Mouse (Mus musculus) hindbrain, embryonic 11.5 days (tissue): ENCODE data around the gene Fgd3. TPM values are rescaled to one million over a fixed set of nuclear protein-coding genes. Genes with fewer than 3 reads are reported as not detected.

Source experiments
- ATAC-seq: fragments of 200-750 bp; cut with Nextera tagmentation; 2 replicates; pipeline ENCODE4 v1.8.0; 2017; ENCODE audit warnings: mild to moderate bottlenecking, moderate TSS enrichment, moderate library complexity; ENCODE audit not compliant: low FRiP score
- DNase-seq: peaks from one replicate; pipeline ENCODE4 v3.0.0-alpha.2; 2015; ENCODE audit warnings: low spot score
- H3K27ac ChIP-seq: fragments of 300-500 bp; sonication (generic); 2 replicates; pipeline ENCODE4 v1.5.1; 2014; ENCODE audit warnings: mild to moderate bottlenecking, low read depth, low read length
- H3K27me3 ChIP-seq: fragments of 300-500 bp; sonication (generic); 2 replicates; pipeline ENCODE4 v1.6.1; 2014; ENCODE audit warnings: mild to moderate bottlenecking, low read length, moderate library complexity, mixed read lengths; ENCODE audit not compliant: control insufficient read depth, insufficient read depth
- H3K36me3 ChIP-seq: fragments of 300-500 bp; sonication (generic); 2 replicates; pipeline ENCODE4 v1.6.1; 2014; ENCODE audit warnings: mild to moderate bottlenecking, low read length, moderate library complexity, mixed read lengths; ENCODE audit not compliant: control insufficient read depth, insufficient read depth
- H3K4me1 ChIP-seq: fragments of 300-500 bp; sonication (generic); replicated peaks from 2 replicates; pipeline ENCODE4 v1.6.1; 2014; ENCODE audit warnings: low read length, mixed read lengths; ENCODE audit not compliant: control insufficient read depth, insufficient read depth
- H3K4me2 ChIP-seq: fragments of 300-500 bp; sonication (generic); replicated peaks from 2 replicates; pipeline ENCODE4 v1.6.1; 2014; ENCODE audit warnings: mild to moderate bottlenecking, low read depth, low read length
- H3K4me3 ChIP-seq: fragments of 300-500 bp; sonication (generic); 2 replicates; pipeline ENCODE4 v1.5.1; 2014; ENCODE audit warnings: low read depth, low read length
- H3K9ac ChIP-seq: fragments of 300-500 bp; sonication (generic); 2 replicates; pipeline ENCODE4 v1.6.1; 2014; ENCODE audit warnings: low read depth, low read length
- H3K9me3 ChIP-seq: fragments of 300-500 bp; sonication (generic); 2 replicates; pipeline ENCODE4 v1.6.1; 2016; ENCODE audit warnings: low read length; ENCODE audit not compliant: control insufficient read depth
- WGBS: fragments of 180-500 bp; shearing (Covaris S2); extraction: QIAGEN DNeasy Blood & Tissue Kit; methylation state at CpG from one replicate; pipeline ENCODE4 v1.1.7; 2014; 5-methylcytosine and 5-hydroxymethylcytosine counted together
- polyA plus RNA-seq: library from polyadenylated mRNA; unstranded; fragments of >200 nt; fragmentation: Nextera tagmentation; extraction: Ambion mirVana; gene quantifications from 2 replicates; pipeline ENCODE4 v1.2.1, GENCODE M21; 2014

The Fgd3 gene
- polyA plus RNA-seq, 1 experiment from 2014 or later = 1.1 TPM

DNA sequence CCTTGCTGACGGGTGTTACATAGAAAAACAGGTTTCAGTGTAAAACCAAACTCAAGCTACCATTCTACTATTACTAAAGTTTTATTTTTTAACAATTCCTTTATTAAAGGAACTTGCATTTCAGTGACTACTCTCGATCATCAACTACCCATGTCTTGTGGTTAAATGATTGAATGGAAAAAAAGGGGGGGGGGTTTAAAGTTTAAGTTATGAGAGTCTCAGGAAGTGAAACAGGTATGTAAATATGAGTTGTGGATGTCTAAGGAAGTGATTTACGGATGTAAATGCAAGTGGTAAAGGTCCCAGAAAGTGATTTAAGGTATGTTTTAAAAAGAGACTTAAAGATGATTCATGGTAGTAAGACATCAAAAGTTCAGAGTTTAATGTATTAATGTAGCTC lies 95.0 kb downstream of the Fgd3 start:
- Histone ChIP-seq H3K9me3 (no peaks in the 10 kb centered on the region), H3K4me1 (no peaks in the 10 kb centered on the region), H3K4me3 (no peak overlapping the region), H3K27me3 (0 out of 2 replicates have a peak, but pooled peaks cover 2% of the 10 kb centered on the region), H3K27ac (no peak overlapping the region), H3K9ac (no peak overlapping the region), H3K4me2 (no peak overlapping the region), H3K36me3 (no peaks in the 10 kb centered on the region)
- DNase-seq (no peak), ATAC-seq (no peak)
- WGBS = 66% methylated on average over 3 of the region's 3 CpGs

GRCm38 (mm10) chr13:49224729-49225128 lies 95.4 kb downstream of the Fgd3 start:
- Histone ChIP-seq H3K4me1 (no peaks in the 10 kb centered on the region), H3K27ac (no peak overlapping the region), H3K4me3 (no peak overlapping the region), H3K36me3 (no peaks in the 10 kb centered on the region), H3K4me2 (no peak overlapping the region), H3K27me3 (0 out of 2 replicates have a peak, but pooled peaks cover 2% of the 10 kb centered on the region), H3K9me3 (no peaks in the 10 kb centered on the region), H3K9ac (no peak overlapping the region)
- 16% methylated on average over 6 of the region's 6 CpGs for WGBS
- no peak for ATAC-seq
- no peak for DNase-seq

GRCm38 (mm10) chr13:49224314-49224713 lies 95.8 kb downstream of the Fgd3 start:
- Histone ChIP-seq H3K4me1 (no peaks in the 10 kb centered on the region), H3K27me3 (0 out of 2 replicates have a peak, but pooled peaks cover 2% of the 10 kb centered on the region), H3K27ac (no peak overlapping the region), H3K4me2 (no peak overlapping the region), H3K4me3 (no peak overlapping the region), H3K9ac (no peak overlapping the region), H3K9me3 (no peaks in the 10 kb centered on the region), H3K36me3 (no peaks in the 10 kb centered on the region)
- no peak for DNase-seq
- WGBS = 16% methylated on average over 10 of the region's 10 CpGs
- no peak for ATAC-seq

GRCm38 (mm10) chr13:49220912-49221311 lies 99.2 kb downstream of the Fgd3 start:
- H3K4me2 ChIP-seq = no peak overlapping the region
- H3K27me3 ChIP-seq = 0 out of 2 replicates have a peak, but pooled peaks cover 4% of the 10 kb centered on the region
- no peak for DNase-seq
- no peaks in the 10 kb centered on the region for H3K9me3 ChIP-seq
- 17% methylated on average over 5 of the region's 5 CpGs for whole genome bisulfite sequencing
- H3K9ac ChIP-seq = no peak overlapping the region
- ATAC-seq = no peak
- no peak overlapping the region for H3K4me3 ChIP-seq
- H3K4me1 ChIP-seq = no peaks in the 10 kb centered on the region
- H3K27ac ChIP-seq = no peak overlapping the region
- H3K36me3 ChIP-seq = no peaks in the 10 kb centered on the region

DNA sequence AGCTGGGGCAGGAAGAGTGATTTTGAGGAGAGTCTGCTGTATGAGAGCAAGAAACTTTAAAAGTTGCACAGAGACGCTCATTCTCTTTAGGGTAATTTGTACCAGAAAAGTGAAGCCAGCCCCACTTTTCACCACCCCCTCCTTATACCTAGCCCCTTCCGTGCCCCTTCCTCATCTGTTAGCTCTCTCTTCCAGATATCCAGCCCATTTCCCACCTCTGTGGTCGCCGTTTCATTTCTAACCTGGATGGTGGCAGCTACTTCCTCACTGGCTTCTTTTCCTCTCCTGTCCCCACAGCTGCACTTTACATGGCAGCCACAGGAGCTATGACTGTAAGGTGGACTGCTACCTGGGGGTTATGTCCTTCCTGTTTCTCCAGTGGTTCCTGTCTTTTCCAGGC lies 100.7 kb downstream of the Fgd3 start:
- H3K9me3 ChIP-seq = no peaks in the 10 kb centered on the region
- no peak for DNase-seq
- H3K27ac ChIP-seq = no peak overlapping the region
- 92% methylated on average over 4 of the region's 4 CpGs for WGBS
- no peaks in the 10 kb centered on the region for H3K36me3 ChIP-seq
- H3K27me3 ChIP-seq = peaks cover 7% of the 10 kb centered on the region; the same call in 1 of the 2 replicates
- H3K4me3 ChIP-seq = no peak overlapping the region
- H3K9ac ChIP-seq = no peak overlapping the region
- H3K4me2 ChIP-seq = no peak overlapping the region
- no peaks in the 10 kb centered on the region for H3K4me1 ChIP-seq
- ATAC-seq = no peak

DNA sequence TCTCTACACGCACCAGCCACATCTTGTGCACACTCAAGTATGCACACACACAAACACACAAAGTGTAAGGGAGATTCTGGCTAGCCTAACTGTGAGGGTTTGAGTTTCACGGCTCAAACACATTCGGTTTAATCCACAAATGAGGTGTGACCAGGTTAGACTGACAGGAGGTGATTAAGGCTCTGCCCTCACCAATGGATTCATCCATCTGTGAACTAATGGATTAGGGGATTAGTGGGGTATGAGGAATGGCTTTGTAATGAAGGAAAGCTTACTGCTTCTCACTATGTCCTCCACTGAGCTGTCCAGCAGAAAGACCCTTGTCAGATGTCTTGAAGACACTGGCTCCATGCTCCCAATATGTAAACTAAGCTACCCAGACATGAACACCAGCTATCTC lies 101.5 kb downstream of the Fgd3 start:
- Histone ChIP-seq H3K4me2 (no peak overlapping the region), H3K9ac (no peak overlapping the region), H3K4me1 (no peaks in the 10 kb centered on the region), H3K27me3 (peaks cover 9% of the 10 kb centered on the region; the same call in 1 of the 2 replicates), H3K9me3 (no peaks in the 10 kb centered on the region), H3K4me3 (no peak overlapping the region), H3K27ac (no peak overlapping the region), H3K36me3 (no peaks in the 10 kb centered on the region)
- peak; percentile 16 for DNase-seq
- 50% methylated on average over 3 of the region's 3 CpGs for WGBS
- no peak for ATAC-seq

DNA sequence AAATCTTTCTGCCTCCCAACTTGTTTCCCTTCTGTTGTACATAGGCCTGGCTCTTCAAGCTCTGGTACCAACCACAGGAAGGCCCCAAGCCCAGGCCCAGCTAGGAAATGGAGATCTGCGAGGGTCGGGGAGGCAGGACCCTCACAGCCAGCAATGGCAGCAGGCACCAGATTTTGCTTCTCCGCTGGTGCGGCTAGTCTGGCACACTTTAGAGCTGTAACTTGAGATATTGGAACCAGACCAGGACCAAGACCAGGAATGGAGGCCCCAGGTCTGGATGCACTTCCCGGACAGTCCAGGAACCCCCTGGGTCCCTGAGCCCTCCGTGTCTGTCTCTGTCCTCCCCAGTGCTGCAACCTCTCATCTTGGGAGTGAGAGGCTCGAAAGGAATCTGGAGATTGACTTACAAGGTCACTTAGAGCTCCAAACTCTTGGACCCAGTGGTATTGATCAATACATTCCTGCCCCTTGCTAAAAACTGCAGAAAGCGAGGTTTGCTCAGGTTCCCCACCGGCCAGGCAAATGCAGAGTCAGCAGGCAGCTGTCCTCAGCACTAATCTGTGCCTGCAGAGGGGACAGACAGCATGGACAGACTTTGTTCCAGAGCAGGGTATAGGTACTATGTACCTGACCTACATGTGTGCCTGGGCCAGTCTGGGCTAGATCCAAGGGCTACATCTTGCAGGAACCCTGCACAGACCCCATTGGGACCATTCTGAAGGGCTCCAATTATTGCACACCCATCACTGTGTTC lies 103.1 kb downstream of the Fgd3 start:
- Histone ChIP-seq H3K9me3 (no peaks in the 10 kb centered on the region), H3K4me1 (no peaks in the 10 kb centered on the region), H3K9ac (no peak overlapping the region), H3K27me3 (peaks cover 9% of the 10 kb centered on the region; the same call in 1 of the 2 replicates), H3K4me2 (no peak overlapping the region), H3K36me3 (no peaks in the 10 kb centered on the region), H3K4me3 (no peak overlapping the region), H3K27ac (no peak overlapping the region)
- DNase-seq (peak; percentile 12), ATAC-seq (no peak)
- 52% methylated on average over 9 of the region's 9 CpGs for WGBS

DNA sequence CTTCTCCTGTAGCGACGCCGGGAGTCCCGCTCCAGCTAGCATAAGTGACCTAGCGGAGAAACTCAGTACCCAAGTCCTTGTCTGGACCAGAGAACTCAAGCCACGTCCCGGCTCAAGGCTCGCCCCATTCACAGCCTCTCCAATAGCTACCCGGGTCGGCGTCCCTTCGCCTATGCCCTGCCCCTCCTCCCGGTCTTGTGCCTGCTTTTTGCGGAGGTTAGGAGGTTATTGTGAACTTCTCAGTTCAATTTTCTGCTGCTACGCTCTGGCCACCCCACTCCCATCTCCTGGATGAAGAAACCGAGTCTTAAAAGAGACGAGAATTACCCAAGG lies 103.9 kb downstream of the Fgd3 start:
- Histone ChIP-seq H3K4me3 (peak overlapping the region; percentile 69), H3K9ac (peak overlapping the region; percentile 73), H3K4me2 (peak overlapping the region; percentile 97), H3K36me3 (no peaks in the 10 kb centered on the region), H3K9me3 (no peaks in the 10 kb centered on the region), H3K27me3 (peaks cover 9% of the 10 kb centered on the region; the same call in 1 of the 2 replicates), H3K4me1 (no peaks in the 10 kb centered on the region), H3K27ac (no peak overlapping the region)
- 4% methylated on average over 17 of the region's 17 CpGs for WGBS
- ATAC-seq = peak; percentile 58; the same call in 1 of the 2 replicates
- no peak for DNase-seq
